Mouse (Mus musculus) heart, postnatal 4 days (tissue): ENCODE data around the gene Coq8b. TPM values are rescaled to one million over a fixed set of nuclear protein-coding genes. Genes with fewer than 3 reads are reported as not detected.

Source experiments
- microRNA-seq, 2 experiments: library from miRNA; unstranded; fragments of <30 nt; microRNA quantifications; one replicate each; pipeline ENCODE4 v1.2.0; 2021 to 2022
- total RNA-seq, 2 experiments: library from RNA; stranded (reverse); gene quantifications; 2 replicates each; pipeline ENCODE4 v1.2.3; 2021

Coq8b gene
- total RNA-seq, 2 experiments from 2014 or later, result 10.2 to 11.2 TPM

Small RNA genes lying within 50 kb of the gene (microRNA-seq; reads per million reads assigned to microRNA genes)
- gene Mir1191, result 0 to 0.41 reads per million in 2 experiments

Other genes with a start within 250 kb of the Coq8b start
- not detected for gene Cyp2a12, start 203.9 kb upstream of the Coq8b start, total RNA-seq
- gene Cyp2f2, start 113.1 kb upstream of the Coq8b start, total RNA-seq, result not detected
- gene Cyp2t4, start 79.3 kb upstream of the Coq8b start, total RNA-seq, result not detected
- 10 to 100 TPM; 57.0 to 59.0 TPM for gene Egln2, start 66.2 kb upstream of the Coq8b start, total RNA-seq
- 10 to 100 TPM; 24.7 to 27.8 TPM for gene Rab4b, start 54.1 kb upstream of the Coq8b start, total RNA-seq
- gene Gm21983, start 51.9 kb upstream of the Coq8b start, total RNA-seq, result not detected
- gene Mia, start 51.9 kb upstream of the Coq8b start, total RNA-seq, result not detected
- gene BC024978, start 37.2 kb upstream of the Coq8b start, total RNA-seq, result 10 to 100 TPM; 14.6 to 18.0 TPM
- 10 to 100 TPM; 64.8 to 69.5 TPM for gene Snrpa, start 36.8 kb upstream of the Coq8b start, total RNA-seq
- 1 to 10 TPM; 4.6 to 5.3 TPM for gene Itpkc, start 4.4 kb upstream of the Coq8b start, total RNA-seq
- 10 to 100 TPM; 11.5 to 12.1 TPM for gene Numbl, start 25.4 kb downstream of the Coq8b start, total RNA-seq
- gene Ltbp4, start 104.7 kb downstream of the Coq8b start, total RNA-seq, result 100 to 1,000 TPM; 238 to 255 TPM
- 10 to 100 TPM; 18.4 to 19.8 TPM for gene Shkbp1, start 123.0 kb downstream of the Coq8b start, total RNA-seq
- 1 to 10 TPM in 1 of 2 experiments, not detected in 1; 3.7 TPM for gene Gm20479, start 124.4 kb downstream of the Coq8b start, total RNA-seq
- gene Sptbn4, start 214.7 kb downstream of the Coq8b start, total RNA-seq, result under 1 TPM; 0.32 to 0.50 TPM
- gene Blvrb, start 215.0 kb downstream of the Coq8b start, total RNA-seq, result 10 to 100 TPM; 36.3 to 44.5 TPM
- 10 to 100 TPM in 1 of 2 experiments, 1 to 10 TPM in 1; 7.4 to 10.1 TPM for gene Sertad3, start 240.7 kb downstream of the Coq8b start, total RNA-seq